Mouse (Mus musculus): ENCODE data around the gene Slc35c2. TPM values are rescaled to one million over a fixed set of nuclear protein-coding genes. Genes with fewer than 3 reads are reported as not detected.

Gene Slc35c2
- total RNA-seq, 1 experiment = 36.4 TPM

DNA sequence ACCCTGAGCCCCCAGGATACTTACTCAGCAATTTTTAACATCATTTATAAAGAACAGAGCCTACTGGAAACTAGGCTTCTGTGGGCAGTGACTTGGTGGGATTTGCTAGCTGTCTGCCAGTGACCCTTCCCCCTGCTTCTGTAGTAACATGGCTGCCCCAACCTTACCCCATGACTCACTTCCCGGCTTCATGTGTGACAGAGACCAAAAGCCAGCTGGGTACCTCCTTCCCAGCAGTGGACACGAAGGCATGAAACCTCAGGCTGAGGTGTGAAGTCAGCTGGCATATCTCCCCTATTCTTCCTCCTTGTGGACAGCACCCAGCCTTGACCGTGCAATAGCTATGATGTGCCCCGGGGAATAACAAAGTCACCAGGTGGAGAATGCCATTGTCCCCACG is 41.1 kb upstream of the Slc35c2 start:
- Histone ChIP-seq H3K27ac (ENCODE audit: insufficient read depth, low read depth, low read length, poor library complexity, severe bottlenecking) (no peak overlapping the region), H3K9me3 (ENCODE audit: control insufficient read depth, insufficient read depth, low read depth, low read length) (no peaks in the 10 kb centered on the region), H3K9ac (ENCODE audit: insufficient read depth, low read depth, low read length, poor library complexity, severe bottlenecking) (no peak overlapping the region), H3K36me3 (ENCODE audit: control insufficient read depth, insufficient read depth, low read length, poor library complexity, severe bottlenecking) (no peaks in the 10 kb centered on the region), H3K4me3 (ENCODE audit: insufficient read depth in 1 of 2, low read depth in 1 of 2, low read length in 2 of 2, poor library complexity in 1 of 2, severe bottlenecking in 1 of 2) (no peak overlapping the region), H3K4me1 (ENCODE audit: control insufficient read depth in 2 of 2, insufficient read depth in 2 of 2, low read length in 2 of 2, poor library complexity in 1 of 2) (no peaks in the 10 kb centered on the region; a peak in 2 of 4 replicates)
- no peak for DNase-seq (ENCODE audit: low read depth, low spot score)
- TF ChIP-seq CHD2 (IDR thresholded peaks at IDR 0.05; ENCODE audit: low read depth, low read length) = no peak
- TF ChIP-seq HCFC1 (IDR thresholded peaks at IDR 0.05; ENCODE audit: borderline replicate concordance, insufficient read depth, low read length) = no peak
- no peak for TF ChIP-seq MAFK (IDR thresholded peaks at IDR 0.05; ENCODE audit: insufficient read depth, low read depth, low read length)
- no peak for TF ChIP-seq ZC3H11A (IDR thresholded peaks at IDR 0.05; ENCODE audit: borderline replicate concordance, low read depth, low read length)
- no peak for TF ChIP-seq ZNF384 (IDR thresholded peaks at IDR 0.05; ENCODE audit: low read depth, low read length)
- in situ Hi-C loops (cut with MboI; ENCODE audit: low sequenced_read_pairs in 2 of 2, unreplicated experiment in 2 of 2) = no loop called here

DNA sequence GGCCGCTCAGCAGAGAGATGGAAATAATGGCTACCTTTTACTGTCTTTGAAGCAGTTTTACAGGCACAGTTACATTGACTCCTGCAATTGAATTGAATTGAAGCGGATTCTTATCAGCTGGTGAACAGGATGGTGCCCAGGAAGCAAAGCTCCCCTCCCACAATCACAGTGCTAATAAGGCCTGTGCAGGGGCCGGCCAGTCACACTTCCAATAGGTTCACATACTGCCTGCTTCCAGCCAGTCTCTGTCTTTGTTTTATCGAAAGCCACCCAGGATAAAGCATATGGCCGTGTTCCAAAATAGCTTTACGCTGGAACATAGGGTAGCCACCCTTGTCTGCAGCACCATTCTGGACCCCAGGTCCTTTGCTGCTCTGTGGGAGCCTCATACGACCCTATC is 39.7 kb upstream of the Slc35c2 start:
- no peaks in the 10 kb centered on the region for H3K36me3 ChIP-seq (ENCODE audit: control insufficient read depth, insufficient read depth, low read length, poor library complexity, severe bottlenecking)
- H3K9ac ChIP-seq (ENCODE audit: insufficient read depth, low read depth, low read length, poor library complexity, severe bottlenecking) = no peak overlapping the region
- DNase-seq (ENCODE audit: low read depth, low spot score) = no peak
- no peaks in the 10 kb centered on the region for H3K9me3 ChIP-seq (ENCODE audit: control insufficient read depth, insufficient read depth, low read depth, low read length)
- in situ Hi-C loops (cut with MboI; ENCODE audit: low sequenced_read_pairs in 2 of 2, unreplicated experiment in 2 of 2) = no loop called here
- H3K4me1 ChIP-seq (ENCODE audit: control insufficient read depth in 2 of 2, insufficient read depth in 2 of 2, low read length in 2 of 2, poor library complexity in 1 of 2) = peaks cover 0 to 4% of the 10 kb centered on the region in 2 experiments; a peak in 2 of 4 replicates
- TF ChIP-seq ZC3H11A (IDR thresholded peaks at IDR 0.05; ENCODE audit: borderline replicate concordance, low read depth, low read length) = no peak
- H3K27ac ChIP-seq (ENCODE audit: insufficient read depth, low read depth, low read length, poor library complexity, severe bottlenecking) = no peak overlapping the region
- H3K4me3 ChIP-seq (ENCODE audit: insufficient read depth in 1 of 2, low read depth in 1 of 2, low read length in 2 of 2, poor library complexity in 1 of 2, severe bottlenecking in 1 of 2) = peak overlapping the region in 1 of 2 experiments; percentile 86; a peak in 1 of 4 replicates

DNA sequence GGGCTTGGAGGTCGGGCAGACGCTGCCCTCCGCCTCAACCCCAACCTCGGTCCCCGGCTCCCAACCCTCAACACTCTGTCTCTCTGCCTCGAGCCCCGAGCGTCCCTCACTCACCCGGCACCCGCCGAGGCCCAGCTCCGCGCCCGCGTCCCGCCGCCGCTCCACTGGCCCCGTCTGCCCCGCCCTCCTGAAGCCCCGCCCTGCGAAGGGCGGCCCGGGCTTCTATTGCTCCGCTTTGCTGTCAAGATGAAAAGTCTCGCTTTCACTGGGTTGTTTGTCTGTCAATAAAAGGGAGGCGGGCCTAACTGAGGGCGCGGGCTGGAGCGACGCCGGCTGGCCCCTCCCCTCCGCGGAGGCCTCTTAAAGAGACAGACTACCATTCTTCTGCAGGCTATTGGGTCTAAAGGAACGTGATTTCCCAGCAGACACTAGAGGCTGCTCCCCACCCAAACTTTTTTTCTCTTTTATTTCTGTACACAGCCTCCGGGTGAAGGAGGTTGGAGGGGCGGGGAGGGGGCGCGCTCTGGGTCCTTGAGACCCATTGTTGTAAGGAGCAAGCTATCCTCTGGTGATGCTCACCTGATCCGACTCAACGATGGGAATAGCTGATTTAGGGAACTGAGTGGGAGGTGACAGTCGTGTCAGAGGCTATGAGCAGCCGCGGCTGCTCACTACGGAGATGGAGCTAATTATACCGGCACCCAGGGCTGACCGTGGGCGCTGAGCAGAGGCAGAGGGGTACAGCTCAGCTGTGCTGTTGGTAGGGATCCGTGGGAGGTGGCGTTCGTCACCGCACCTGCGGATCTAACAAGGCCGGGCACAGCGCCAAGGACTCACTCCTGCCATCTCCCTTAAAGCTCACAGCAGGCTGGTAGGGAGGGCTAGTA is 38.9 kb upstream of the Slc35c2 start, which contains the start of gene Elmo2:
Elmo2 (minus strand) TSS at position 176 of the 887 bp plus-strand sequence.
- Histone ChIP-seq H3K9me3 (ENCODE audit: control insufficient read depth, insufficient read depth, low read depth, low read length) (no peaks in the 10 kb centered on the region), H3K4me1 (ENCODE audit: control insufficient read depth in 2 of 2, insufficient read depth in 2 of 2, low read length in 2 of 2, poor library complexity in 1 of 2) (peaks cover 0 to 12% of the 10 kb centered on the region in 2 experiments; a peak in 3 of 4 replicates), H3K27ac (ENCODE audit: insufficient read depth, low read depth, low read length, poor library complexity, severe bottlenecking) (0 out of 2 replicates have a peak within 1 kb of the TSS, but pooled peaks have one; percentile 10), H3K4me3 (ENCODE audit: insufficient read depth in 1 of 2, low read depth in 1 of 2, low read length in 2 of 2, poor library complexity in 1 of 2, severe bottlenecking in 1 of 2) (peak within 1 kb of the TSS; percentile 89 to 90), H3K9ac (ENCODE audit: insufficient read depth, low read depth, low read length, poor library complexity, severe bottlenecking) (peak within 1 kb of the TSS; percentile 89), H3K36me3 (ENCODE audit: control insufficient read depth, insufficient read depth, low read length, poor library complexity, severe bottlenecking) (no peaks in the 10 kb centered on the region)
- TF ChIP-seq CHD2 (IDR thresholded peaks at IDR 0.05; ENCODE audit: low read depth, low read length) (peak; percentile 84), ZNF384 (IDR thresholded peaks at IDR 0.05; ENCODE audit: low read depth, low read length) (peak; percentile 69; the same call in 1 of the 2 replicates), MAFK (IDR thresholded peaks at IDR 0.05; ENCODE audit: insufficient read depth, low read depth, low read length) (no peak), HCFC1 (IDR thresholded peaks at IDR 0.05; ENCODE audit: borderline replicate concordance, insufficient read depth, low read length) (no peak), ZC3H11A (IDR thresholded peaks at IDR 0.05; ENCODE audit: borderline replicate concordance, low read depth, low read length) (no peak)
- in situ Hi-C loops (cut with MboI; ENCODE audit: low sequenced_read_pairs in 2 of 2, unreplicated experiment in 2 of 2) = no loop called here
- peak; percentile 91 for DNase-seq (ENCODE audit: low read depth, low spot score)

DNA sequence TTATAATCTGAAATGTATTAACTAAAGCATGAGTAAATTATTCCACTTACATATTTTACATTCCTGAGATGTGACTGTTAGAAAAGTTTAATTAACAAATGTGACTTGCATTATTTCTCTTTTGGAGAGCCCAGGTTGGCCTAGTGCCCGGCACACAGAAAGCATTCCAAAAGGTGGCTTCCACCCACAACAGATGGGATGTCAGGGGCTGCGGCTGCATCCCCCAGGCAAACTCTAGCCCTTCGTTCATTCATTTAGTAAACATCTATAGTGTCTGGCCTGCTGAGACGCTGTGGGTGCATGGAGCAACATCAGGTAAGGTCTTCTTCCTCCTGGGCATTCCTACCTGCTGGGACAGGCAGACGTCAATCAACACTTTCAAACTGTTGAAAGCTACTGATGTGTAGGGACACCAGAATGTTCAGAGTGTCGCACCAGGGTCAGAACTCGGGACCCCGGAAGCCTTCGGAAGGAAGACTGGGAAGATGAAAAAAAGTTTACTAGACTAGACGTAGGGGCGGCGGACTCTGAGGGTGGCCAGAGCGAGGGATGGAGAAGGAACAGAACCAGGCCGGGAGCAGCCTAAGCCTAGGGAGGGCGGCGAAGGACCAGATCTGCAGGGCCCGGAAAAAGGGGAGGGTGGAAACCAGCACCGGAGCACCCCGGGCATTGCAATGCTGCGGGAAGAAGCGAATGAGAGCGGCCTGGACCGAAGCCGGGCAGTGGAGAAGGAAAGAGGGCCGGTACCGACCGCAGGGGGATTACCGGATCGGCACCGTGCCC is 38.0 kb upstream of the Slc35c2 start:
- H3K9ac ChIP-seq (ENCODE audit: insufficient read depth, low read depth, low read length, poor library complexity, severe bottlenecking) = peak overlapping the region; percentile 89
- H3K27ac ChIP-seq (ENCODE audit: insufficient read depth, low read depth, low read length, poor library complexity, severe bottlenecking) = 0 out of 2 replicates have a peak overlapping the region, but pooled peaks have one; percentile 10
- TF ChIP-seq ZNF384 (IDR thresholded peaks at IDR 0.05; ENCODE audit: low read depth, low read length) (no peak), CHD2 (IDR thresholded peaks at IDR 0.05; ENCODE audit: low read depth, low read length) (no peak), MAFK (IDR thresholded peaks at IDR 0.05; ENCODE audit: insufficient read depth, low read depth, low read length) (no peak), HCFC1 (IDR thresholded peaks at IDR 0.05; ENCODE audit: borderline replicate concordance, insufficient read depth, low read length) (no peak), ZC3H11A (IDR thresholded peaks at IDR 0.05; ENCODE audit: borderline replicate concordance, low read depth, low read length) (no peak)
- peak overlapping the region; percentile 89 to 90 for H3K4me3 ChIP-seq (ENCODE audit: insufficient read depth in 1 of 2, low read depth in 1 of 2, low read length in 2 of 2, poor library complexity in 1 of 2, severe bottlenecking in 1 of 2)
- H3K9me3 ChIP-seq (ENCODE audit: control insufficient read depth, insufficient read depth, low read depth, low read length) = no peaks in the 10 kb centered on the region
- H3K4me1 ChIP-seq (ENCODE audit: control insufficient read depth in 2 of 2, insufficient read depth in 2 of 2, low read length in 2 of 2, poor library complexity in 1 of 2) = peaks cover 0 to 13% of the 10 kb centered on the region in 2 experiments; a peak in 3 of 4 replicates
- in situ Hi-C loops (cut with MboI; ENCODE audit: low sequenced_read_pairs in 2 of 2, unreplicated experiment in 2 of 2) = no loop called here
- H3K36me3 ChIP-seq (ENCODE audit: control insufficient read depth, insufficient read depth, low read length, poor library complexity, severe bottlenecking) = no peaks in the 10 kb centered on the region
- DNase-seq (ENCODE audit: low read depth, low spot score) = no peak
